Mouse (Mus musculus) liver, embryonic 14.5 days (tissue): ENCODE results near the gene Sec61g.

Experiments used
- CTCF ChIP-seq: IDR thresholded peaks from 2 replicates; pipeline ENCODE4 v1.5.1; 2016; ENCODE audit warnings: antibody characterized with exemption, low read depth, control low read depth
- EP300 ChIP-seq: IDR thresholded peaks from 2 replicates; pipeline ENCODE4 v1.6.1; 2016; ENCODE audit warnings: antibody characterized with exemption, low read depth

- TF ChIP-seq CTCF = no peak
- no peak for TF ChIP-seq EP300
These were observed 766 bp downstream of the Sec61g start for GRCm38 (mm10) chr11:16507385-16508051.
